Mouse (Mus musculus) left cerebral cortex, adult 2 months (tissue): ENCODE measurements at regions not wholly inside any gene's neighbourhood (a gene's known extent, or its start where the extent isn't known, plus 50 kb on each side); places are given as distances from the start of the nearest gene placed in this dataset.

Source experiments
- DNase-seq, 2 experiments: peaks; one replicate each; pipeline ENCODE4 v3.0.0; 2021 to 2022; ENCODE audit warnings: low spot score in 2 of 2, mixed read lengths in 1 of 2; ENCODE audit errors: extremely low spot score in 1 of 2
- H3K27ac ChIP-seq: fragments of 200-600 bp; 2 replicates; pipeline ENCODE4 v1.8.1; 2022
- H3K4me3 ChIP-seq: fragments of 200-600 bp; 2 replicates; pipeline ENCODE4 v1.8.1; 2022
- CTCF ChIP-seq: fragments of 200-600 bp; IDR thresholded peaks from 2 replicates; pipeline ENCODE4 v1.8.1; 2022; ENCODE audit warnings: antibody characterized with exemption, mild to moderate bottlenecking, moderate library complexity
- intact Hi-C: fragments of 180-260 bp; cut with DNase I; formaldehyde crosslinking; loops from one replicate; pipeline ENCODE4 v1.15.1; 2025

GRCm38 (mm10) chr16:80728739-80729138 is 471.8 kb upstream of the Ncam2 start:
- DNase-seq = no peak
- H3K4me3 ChIP-seq = no peak overlapping the region
- H3K27ac ChIP-seq = no peak overlapping the region
- intact Hi-C loops = loop anchor here (10.0 kb wide), 1 partner anchor 446 kb away; no protein-coding TSS in a partner anchor
- TF ChIP-seq CTCF = no peak

GRCm38 (mm10) chr16:80773261-80773660 is 427.2 kb upstream of the Ncam2 start:
- no peak for TF ChIP-seq CTCF
- intact Hi-C loops = no loop called here
- Histone ChIP-seq H3K27ac (no peak overlapping the region), H3K4me3 (no peak overlapping the region)
- no peak for DNase-seq

GRCm38 (mm10) chr16:80817056-80817455 is 383.4 kb upstream of the Ncam2 start:
- no peak for TF ChIP-seq CTCF
- Histone ChIP-seq H3K4me3 (no peak overlapping the region), H3K27ac (no peak overlapping the region)
- DNase-seq = no peak
- intact Hi-C loops = no loop called here

- intact Hi-C loops = no loop called here
- Histone ChIP-seq H3K27ac (no peak overlapping the region), H3K4me3 (no peak overlapping the region)
- no peak for TF ChIP-seq CTCF
- no peak for DNase-seq
Measured at GRCm38 (mm10) chr16:80834532-80834931, 366.0 kb upstream of the Ncam2 start.
